Mouse (Mus musculus): Measurements from ENCODE around the gene Arnt2. TPM values are rescaled to one million over a fixed set of nuclear protein-coding genes. Genes with fewer than 3 reads are reported as not detected.

Gene Arnt2
- polyA plus RNA-seq, 1 experiment from 2014 or later = 30.1 TPM

GRCm38 (mm10) chr7:84355619-84356570 lies 54.1 kb downstream of the Arnt2 start:
- Histone ChIP-seq H3K9me3 (no peaks in the 10 kb centered on the region), H3K27me3 (ENCODE audit: insufficient read depth, poor library complexity, severe bottlenecking) (no peaks in the 10 kb centered on the region), H3K4me3 (no peak overlapping the region), H3K36me3 (peaks cover 63% of the 10 kb centered on the region), H3K4me1 (replicated peaks) (no peaks in the 10 kb centered on the region; the same call in 1 of the 2 replicates), H3K27ac (no peak overlapping the region)
- 80% methylated on average over 10 of the region's 10 CpGs for WGBS
- peak; percentile 44 for DNase-seq (ENCODE audit: low spot score)

- Histone ChIP-seq H3K4me3 (no peak overlapping the region), H3K9me3 (no peaks in the 10 kb centered on the region), H3K36me3 (peaks cover 59% of the 10 kb centered on the region), H3K27ac (no peak overlapping the region), H3K27me3 (ENCODE audit: insufficient read depth, poor library complexity, severe bottlenecking) (no peaks in the 10 kb centered on the region), H3K4me1 (replicated peaks) (no peaks in the 10 kb centered on the region; the same call in 1 of the 2 replicates)
- no peak for DNase-seq (ENCODE audit: low spot score)
- WGBS = 91% methylated on average over 2 of the region's 2 CpGs
Observed at GRCm38 (mm10) chr7:84354890-84355289, 55.1 kb downstream of the Arnt2 start.

GRCm38 (mm10) chr7:84350529-84350928 lies 59.4 kb downstream of the Arnt2 start:
- H3K27ac ChIP-seq = no peak overlapping the region
- DNase-seq (ENCODE audit: low spot score) = no peak
- H3K9me3 ChIP-seq = no peaks in the 10 kb centered on the region
- H3K27me3 ChIP-seq (ENCODE audit: insufficient read depth, poor library complexity, severe bottlenecking) = no peaks in the 10 kb centered on the region
- H3K4me3 ChIP-seq = no peak overlapping the region
- H3K4me1 ChIP-seq (replicated peaks) = no peaks in the 10 kb centered on the region
- peaks cover 79% of the 10 kb centered on the region for H3K36me3 ChIP-seq

GRCm38 (mm10) chr7:84349976-84350375 lies 60.0 kb downstream of the Arnt2 start:
- H3K4me1 ChIP-seq (replicated peaks) = no peaks in the 10 kb centered on the region
- H3K27ac ChIP-seq = no peak overlapping the region
- WGBS = 84% methylated on average over 2 of the region's 2 CpGs
- no peak overlapping the region for H3K4me3 ChIP-seq
- H3K36me3 ChIP-seq = peaks cover 84% of the 10 kb centered on the region
- no peak for DNase-seq (ENCODE audit: low spot score)
- no peaks in the 10 kb centered on the region for H3K27me3 ChIP-seq (ENCODE audit: insufficient read depth, poor library complexity, severe bottlenecking)
- H3K9me3 ChIP-seq = no peaks in the 10 kb centered on the region

GRCm38 (mm10) chr7:84348145-84348911 lies 61.6 kb downstream of the Arnt2 start:
- Histone ChIP-seq H3K4me1 (replicated peaks) (no peaks in the 10 kb centered on the region), H3K4me3 (no peak overlapping the region), H3K27ac (no peak overlapping the region), H3K36me3 (peaks cover 89% of the 10 kb centered on the region), H3K9me3 (peaks cover 9% of the 10 kb centered on the region), H3K27me3 (ENCODE audit: insufficient read depth, poor library complexity, severe bottlenecking) (no peaks in the 10 kb centered on the region)
- 91% methylated on average over 9 of the region's 9 CpGs for WGBS
- DNase-seq (ENCODE audit: low spot score) = no peak

GRCm38 (mm10) chr7:84343160-84343559 lies 66.8 kb downstream of the Arnt2 start:
- DNase-seq (ENCODE audit: low spot score) = no peak
- no peaks in the 10 kb centered on the region for H3K27me3 ChIP-seq (ENCODE audit: insufficient read depth, poor library complexity, severe bottlenecking)
- H3K4me3 ChIP-seq = no peak overlapping the region
- no peak overlapping the region for H3K27ac ChIP-seq
- peaks cover 89% of the 10 kb centered on the region for H3K36me3 ChIP-seq
- H3K9me3 ChIP-seq = peaks cover 12% of the 10 kb centered on the region
- H3K4me1 ChIP-seq (replicated peaks) = no peaks in the 10 kb centered on the region
- 98% methylated on average over 3 of the region's 3 CpGs for WGBS

- Histone ChIP-seq H3K27ac (no peak overlapping the region), H3K36me3 (peaks cover 70% of the 10 kb centered on the region), H3K4me3 (no peak overlapping the region), H3K4me1 (replicated peaks) (no peaks in the 10 kb centered on the region), H3K27me3 (ENCODE audit: insufficient read depth, poor library complexity, severe bottlenecking) (no peaks in the 10 kb centered on the region), H3K9me3 (peaks cover 12% of the 10 kb centered on the region)
- no peak for DNase-seq (ENCODE audit: low spot score)
- 97% methylated on average over 1 of the region's 1 CpGs for WGBS
Observed at GRCm38 (mm10) chr7:84341001-84341400, 69.0 kb downstream of the Arnt2 start.

DNA sequence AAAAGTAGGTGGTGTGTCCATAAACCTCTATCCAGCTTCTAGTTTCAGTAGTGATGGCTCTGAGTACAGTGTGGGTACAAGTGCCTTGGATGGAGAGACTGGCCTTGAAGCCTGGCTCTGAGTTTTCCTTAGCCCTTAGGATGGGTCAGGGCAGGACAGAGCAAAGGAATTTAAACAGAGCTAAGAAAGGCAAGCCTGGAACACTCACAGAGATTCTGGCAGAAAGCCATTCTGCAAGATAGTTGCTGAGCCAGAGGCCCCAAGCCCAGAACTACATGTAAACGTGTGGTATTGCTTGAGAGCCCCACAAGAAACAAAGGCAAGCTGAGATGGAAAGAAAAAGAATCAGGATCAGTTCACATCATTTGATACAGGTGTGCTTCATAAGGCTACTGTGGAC lies 70.8 kb downstream of the Arnt2 start:
- no peak for DNase-seq (ENCODE audit: low spot score)
- no peaks in the 10 kb centered on the region for H3K27me3 ChIP-seq (ENCODE audit: insufficient read depth, poor library complexity, severe bottlenecking)
- H3K9me3 ChIP-seq = peaks cover 11% of the 10 kb centered on the region
- no peak overlapping the region for H3K4me3 ChIP-seq
- no peak overlapping the region for H3K27ac ChIP-seq
- WGBS = 79% methylated on average over 1 of the region's 1 CpGs
- H3K36me3 ChIP-seq = peaks cover 52% of the 10 kb centered on the region
- H3K4me1 ChIP-seq (replicated peaks) = no peaks in the 10 kb centered on the region

GRCm38 (mm10) chr7:84337768-84338167 lies 72.2 kb downstream of the Arnt2 start:
- WGBS = 90% methylated on average over 4 of the region's 4 CpGs
- no peaks in the 10 kb centered on the region for H3K4me1 ChIP-seq (replicated peaks)
- H3K27me3 ChIP-seq (ENCODE audit: insufficient read depth, poor library complexity, severe bottlenecking) = no peaks in the 10 kb centered on the region
- no peak for DNase-seq (ENCODE audit: low spot score)
- H3K27ac ChIP-seq = no peak overlapping the region
- H3K4me3 ChIP-seq = no peak overlapping the region
- H3K9me3 ChIP-seq = no peaks in the 10 kb centered on the region
- H3K36me3 ChIP-seq = peaks cover 45% of the 10 kb centered on the region

GRCm38 (mm10) chr7:84336907-84337306 lies 73.1 kb downstream of the Arnt2 start:
- H3K36me3 ChIP-seq = peaks cover 37% of the 10 kb centered on the region
- WGBS = 89% methylated on average over 4 of the region's 4 CpGs

GRCm38 (mm10) chr7:84336580-84336886 lies 73.4 kb downstream of the Arnt2 start:
- Histone ChIP-seq H3K4me3 (no peak overlapping the region), H3K9me3 (no peaks in the 10 kb centered on the region), H3K27me3 (ENCODE audit: insufficient read depth, poor library complexity, severe bottlenecking) (no peaks in the 10 kb centered on the region), H3K27ac (no peak overlapping the region), H3K36me3 (peaks cover 37% of the 10 kb centered on the region), H3K4me1 (replicated peaks) (no peaks in the 10 kb centered on the region)
- no peak for DNase-seq (ENCODE audit: low spot score)
- 80% methylated on average over 2 of the region's 2 CpGs for WGBS

More at GRCm38 (mm10) chr7:84336907-84337306, 73.1 kb downstream of the Arnt2 start:
- Histone ChIP-seq H3K9me3 (no peaks in the 10 kb centered on the region), H3K4me1 (replicated peaks) (no peaks in the 10 kb centered on the region), H3K4me3 (no peak overlapping the region), H3K27me3 (ENCODE audit: insufficient read depth, poor library complexity, severe bottlenecking) (no peaks in the 10 kb centered on the region), H3K27ac (no peak overlapping the region)
- no peak for DNase-seq (ENCODE audit: low spot score)

- Histone ChIP-seq H3K27ac (no peak overlapping the region), H3K4me1 (replicated peaks) (no peaks in the 10 kb centered on the region), H3K36me3 (peaks cover 38% of the 10 kb centered on the region), H3K9me3 (no peaks in the 10 kb centered on the region), H3K4me3 (no peak overlapping the region), H3K27me3 (ENCODE audit: insufficient read depth, poor library complexity, severe bottlenecking) (no peaks in the 10 kb centered on the region)
- no peak for DNase-seq (ENCODE audit: low spot score)
- WGBS = 76% methylated on average over 6 of the region's 6 CpGs
Observed at GRCm38 (mm10) chr7:84335766-84336579, 74.0 kb downstream of the Arnt2 start.

Measured in hindbrain, embryonic 10.5 days (tissue).